Mouse (Mus musculus) embryonic facial prominence, embryonic 14.5 days (tissue): ENCODE measurements around the gene Gm12185. TPM values are rescaled to one million over a fixed set of nuclear protein-coding genes. Genes with fewer than 3 reads are reported as not detected.

ENCODE experiments used
- polyA plus RNA-seq: library from polyadenylated mRNA; unstranded; fragments of >200 nt; fragmentation: Nextera tagmentation; extraction: Ambion mirVana; gene quantifications from 2 replicates; pipeline ENCODE4 v1.2.1, GENCODE M21; 2014

Gene Gm12185
- polyA plus RNA-seq, 1 experiment from 2014 or later = not detected

Other genes with a start within 250 kb of the Gm12185 start
- 912 and 926 TPM in 2 replicates for gene Rack1, start 191.9 kb downstream of the Gm12185 start, polyA plus RNA-seq
- gene Trim41, start 174.9 kb downstream of the Gm12185 start, polyA plus RNA-seq = 5.2 and 5.3 TPM in 2 replicates
- gene Trim7, start 166.1 kb downstream of the Gm12185 start, polyA plus RNA-seq = 1.3 TPM in 2 replicates
- 3.4 and 4.6 TPM in 2 replicates for gene Gm12184, start 165.6 kb downstream of the Gm12185 start, polyA plus RNA-seq
- 6.9 and 7.6 TPM in 2 replicates for gene Irgm1, start 120.5 kb downstream of the Gm12185 start, polyA plus RNA-seq
- 0.36 and 0.56 TPM in 2 replicates for gene Gm5431, start 90.0 kb downstream of the Gm12185 start, polyA plus RNA-seq
- 2.8 and 3.4 TPM in 2 replicates for gene Psme2b, start 46.0 kb downstream of the Gm12185 start, polyA plus RNA-seq
- gene Olfr56, start 13.3 kb downstream of the Gm12185 start, polyA plus RNA-seq = 0.08 TPM in 1 of 2 replicates, not detected in the other
- 0.39 and 0.51 TPM in 2 replicates for gene 9930111J21Rik1, start 12.8 kb downstream of the Gm12185 start, polyA plus RNA-seq
- gene Tgtp1, start 1.9 kb upstream of the Gm12185 start, polyA plus RNA-seq = 0.81 TPM in 1 of 2 replicates, not detected in the other
- gene 9930111J21Rik2, start 59.0 kb upstream of the Gm12185 start, polyA plus RNA-seq = 0.59 and 0.81 TPM in 2 replicates
- 0.11 and 0.28 TPM in 2 replicates for gene Tgtp2, start 72.0 kb upstream of the Gm12185 start, polyA plus RNA-seq
- 1.8 and 2.4 TPM in 2 replicates for gene Ifi47, start 84.4 kb upstream of the Gm12185 start, polyA plus RNA-seq
- 0.08 and 0.46 TPM in 2 replicates for gene Olfr1396, start 122.6 kb upstream of the Gm12185 start, polyA plus RNA-seq
- 0.10 and 0.35 TPM in 2 replicates for gene Olfr1395, start 150.0 kb upstream of the Gm12185 start, polyA plus RNA-seq
- not detected in 2 replicates for gene Olfr1394, start 162.2 kb upstream of the Gm12185 start, polyA plus RNA-seq
- gene Btnl9, start 194.9 kb upstream of the Gm12185 start, polyA plus RNA-seq = 1.5 and 2.3 TPM in 2 replicates
- 40.4 and 42.0 TPM in 2 replicates for gene Zfp62, start 211.1 kb upstream of the Gm12185 start, polyA plus RNA-seq